Mouse (Mus musculus) thymus, postnatal 0 days (tissue): Measurements from ENCODE around the gene Aldh1a3. TPM values are rescaled to one million over a fixed set of nuclear protein-coding genes. Genes with fewer than 3 reads are reported as not detected.

Experiments used
- DNase-seq: peaks from one replicate; pipeline ENCODE4 v3.0.0-alpha.2; 2015; ENCODE audit warnings: low spot score
- polyA plus RNA-seq: library from polyadenylated mRNA; unstranded; fragments of >200 nt; fragmentation: Nextera tagmentation; extraction: Ambion mirVana; gene quantifications from 2 replicates; pipeline ENCODE4 v1.2.1, GENCODE M21; 2015

Gene Aldh1a3
- polyA plus RNA-seq, 1 experiment from 2014 or later = 2.9 TPM

DNA sequence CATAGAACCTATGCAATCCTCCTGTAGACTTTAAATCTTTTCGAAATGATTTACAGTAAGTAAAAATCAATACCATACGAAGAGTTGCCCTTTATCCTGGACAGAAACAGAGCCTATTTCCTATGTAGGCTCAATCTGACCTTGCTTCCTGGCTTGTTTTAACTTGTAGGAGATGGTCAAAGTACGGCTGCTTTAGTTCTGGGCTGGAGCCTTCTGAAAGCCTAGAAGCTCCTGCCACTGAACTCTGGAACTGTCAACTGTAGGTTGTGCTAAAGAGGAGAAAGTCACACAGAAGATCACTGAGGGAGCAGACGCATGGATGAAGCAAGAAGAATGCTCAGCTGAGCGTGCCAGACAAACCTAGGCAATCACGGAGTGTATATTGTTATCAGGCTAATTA lies 56.3 kb downstream of the Aldh1a3 start:
- DNase-seq = no peak

GRCm38 (mm10) chr7:66369934-66370445 lies 57.3 kb downstream of the Aldh1a3 start:
- no peak for DNase-seq

GRCm38 (mm10) chr7:66369071-66369933 lies 58.0 kb downstream of the Aldh1a3 start:
- DNase-seq = no peak

DNA sequence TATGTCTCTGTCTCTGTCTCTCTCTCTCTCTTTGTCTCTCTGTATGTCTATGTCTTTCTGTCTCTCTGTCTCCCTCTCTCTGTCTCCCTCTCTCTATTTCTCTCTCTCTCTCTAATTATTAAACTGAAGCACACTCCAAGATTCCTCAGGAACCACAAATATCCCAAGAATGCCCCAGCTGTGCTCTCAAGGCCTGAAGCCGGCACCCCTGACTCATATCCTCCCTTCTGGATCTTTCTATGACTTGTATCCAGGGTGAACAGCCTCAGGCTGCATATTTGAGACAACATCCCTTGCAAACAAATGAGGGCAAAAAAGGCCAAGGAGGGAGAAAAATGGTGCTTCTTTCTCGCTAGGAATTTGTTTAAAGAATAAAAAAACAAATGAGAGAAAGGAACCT lies 61.4 kb downstream of the Aldh1a3 start, which contains the start of gene Gm10974:
TSS of gene Gm10974 (plus strand) at position 2 of the 400 bp plus-strand sequence.
- no peak for DNase-seq

GRCm38 (mm10) chr7:66365411-66365810 lies 61.9 kb downstream of the Aldh1a3 start:
- no peak for DNase-seq

DNA sequence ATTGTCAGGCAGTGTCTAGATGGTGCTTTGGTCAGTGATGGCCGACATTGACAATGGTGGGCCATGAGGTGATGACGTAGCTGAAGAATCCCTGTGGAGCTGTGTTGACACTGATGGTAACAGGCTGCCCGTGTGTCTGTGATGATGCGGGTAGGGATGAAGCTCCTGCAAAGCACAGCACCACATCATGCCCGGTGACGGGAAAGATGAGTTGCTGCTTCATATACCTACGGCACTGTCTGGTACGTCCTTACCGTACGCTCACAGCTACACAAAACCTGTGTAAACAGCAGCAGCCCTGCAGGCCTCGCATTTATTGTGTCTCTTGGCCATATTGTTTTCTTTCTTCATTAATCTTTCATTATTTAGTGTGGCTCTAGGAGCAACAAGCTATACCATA lies 62.8 kb downstream of the Aldh1a3 start:
- DNase-seq = no peak

- no peak for DNase-seq
Observed at GRCm38 (mm10) chr7:66359044-66359443, 68.3 kb downstream of the Aldh1a3 start.

- no peak for DNase-seq
Observed at GRCm38 (mm10) chr7:66358461-66358860, 68.9 kb downstream of the Aldh1a3 start.

- DNase-seq = no peak
Observed at GRCm38 (mm10) chr7:66355791-66356522, 71.4 kb downstream of the Aldh1a3 start.

DNA sequence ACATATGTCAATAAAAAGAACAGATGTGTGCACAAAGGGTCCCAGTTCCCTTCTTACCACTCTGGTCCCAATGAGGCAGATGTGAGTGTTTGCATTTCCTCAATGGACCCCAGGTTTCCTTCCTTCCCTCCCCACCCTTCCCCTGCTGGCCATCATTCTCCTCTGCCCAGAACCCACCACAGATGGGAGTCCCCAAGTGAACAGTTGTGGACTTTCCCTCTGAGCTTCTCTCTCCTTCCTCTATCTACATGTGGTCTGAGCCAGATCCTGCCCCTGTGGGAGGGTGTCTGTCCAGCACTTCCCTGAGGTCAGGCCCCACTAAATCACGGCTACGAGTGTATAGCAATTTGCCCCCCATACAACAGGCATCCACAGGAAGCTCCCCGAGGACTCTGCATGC lies 72.4 kb downstream of the Aldh1a3 start:
- no peak for DNase-seq

GRCm38 (mm10) chr7:66351074-66351473 lies 76.2 kb downstream of the Aldh1a3 start:
- no peak for DNase-seq

- no peak for DNase-seq
Observed at GRCm38 (mm10) chr7:66349670-66350069, 77.6 kb downstream of the Aldh1a3 start.

- no peak for DNase-seq
Observed at GRCm38 (mm10) chr7:66348588-66348987, 78.7 kb downstream of the Aldh1a3 start.

GRCm38 (mm10) chr7:66346959-66347663 lies 80.2 kb downstream of the Aldh1a3 start:
- no peak for DNase-seq

- DNase-seq = no peak
Observed at GRCm38 (mm10) chr7:66343307-66343706, 84.0 kb downstream of the Aldh1a3 start.

- DNase-seq = no peak
Observed at GRCm38 (mm10) chr7:66342831-66343230, 84.5 kb downstream of the Aldh1a3 start.

- DNase-seq = peak; percentile 47
Observed at GRCm38 (mm10) chr7:66342323-66342722, 85.0 kb downstream of the Aldh1a3 start.
